Mouse (Mus musculus) adipocyte (in vitro differentiated cells): ENCODE data around the gene Unc5c.

ENCODE experiments used
- DNase-seq: peaks from one replicate; pipeline ENCODE4 v3.0.0-alpha.2; 2016; ENCODE audit warnings: low spot score

The Unc5c gene

GRCm38 (mm10) chr3:141465104-141465705 lies at the start of gene Unc5c:
Unc5c (plus strand) TSS chr3:141465216.
- peak; percentile 24 for DNase-seq

- DNase-seq = no peak
These were observed 7.5 kb upstream of the Unc5c start for GRCm38 (mm10) chr3:141457475-141457874.

- DNase-seq = no peak
These were observed 2.5 kb upstream of the Unc5c start for GRCm38 (mm10) chr3:141462482-141462881.

- no peak for DNase-seq
These were observed 319 bp upstream of the Unc5c start for GRCm38 (mm10) chr3:141464691-141465103.

- DNase-seq = no peak
These were observed 1.0 kb downstream of the Unc5c start for GRCm38 (mm10) chr3:141466061-141466460.

- DNase-seq = no peak
These were observed 1.8 kb downstream of the Unc5c start for GRCm38 (mm10) chr3:141466727-141467335.

- DNase-seq = no peak
These were observed 4.3 kb downstream of the Unc5c start for GRCm38 (mm10) chr3:141469338-141469737.

- DNase-seq = no peak
These were observed 8.2 kb downstream of the Unc5c start for GRCm38 (mm10) chr3:141473205-141473604.

GRCm38 (mm10) chr3:141475389-141475788 lies 10.4 kb downstream of the Unc5c start:
- no peak for DNase-seq

- no peak for DNase-seq
These were observed 10.9 kb downstream of the Unc5c start for GRCm38 (mm10) chr3:141475919-141476318.

GRCm38 (mm10) chr3:141476670-141477069 lies 11.7 kb downstream of the Unc5c start:
- no peak for DNase-seq

GRCm38 (mm10) chr3:141482465-141482864 lies 17.4 kb downstream of the Unc5c start:
- no peak for DNase-seq

GRCm38 (mm10) chr3:141483665-141484431 lies 18.8 kb downstream of the Unc5c start:
- no peak for DNase-seq

- no peak for DNase-seq
These were observed 20.2 kb downstream of the Unc5c start for GRCm38 (mm10) chr3:141485218-141485617.

GRCm38 (mm10) chr3:141490647-141491046 lies 25.6 kb downstream of the Unc5c start:
- no peak for DNase-seq

GRCm38 (mm10) chr3:141491272-141491950 lies 26.4 kb downstream of the Unc5c start:
- DNase-seq = peak; percentile 52

- peak; percentile 53 for DNase-seq
These were observed 26.9 kb downstream of the Unc5c start for GRCm38 (mm10) chr3:141491951-141492310.

- DNase-seq = no peak
These were observed 28.0 kb downstream of the Unc5c start for GRCm38 (mm10) chr3:141493000-141493399.

GRCm38 (mm10) chr3:141498348-141499056 lies 33.5 kb downstream of the Unc5c start:
- DNase-seq = no peak

- no peak for DNase-seq
These were observed 37.0 kb downstream of the Unc5c start for GRCm38 (mm10) chr3:141501845-141502505.

GRCm38 (mm10) chr3:141503331-141503730 lies 38.3 kb downstream of the Unc5c start:
- no peak for DNase-seq
